Mouse (Mus musculus) layer of hippocampus, postnatal 14 days (tissue): ENCODE measurements around the gene Hspb9. TPM values are rescaled to one million over a fixed set of nuclear protein-coding genes. Genes with fewer than 3 reads are reported as not detected.

Experiments
- DNase-seq, 2 experiments: peaks; one replicate each; pipeline ENCODE4 v3.0.0; 2021 to 2022; ENCODE audit warnings: low spot score in 2 of 2, mixed read lengths in 1 of 2
- total RNA-seq, 2 experiments: library from RNA; stranded (reverse); gene quantifications; 2 replicates each; pipeline ENCODE4 v1.2.3; 2021

The Hspb9 gene
- total RNA-seq, 2 experiments from 2014 or later: not detected

GRCm38 (mm10) chr11:100758707-100759610, 45.3 kb downstream of the Hspb9 start:
- DNase-seq: no peak

DNA sequence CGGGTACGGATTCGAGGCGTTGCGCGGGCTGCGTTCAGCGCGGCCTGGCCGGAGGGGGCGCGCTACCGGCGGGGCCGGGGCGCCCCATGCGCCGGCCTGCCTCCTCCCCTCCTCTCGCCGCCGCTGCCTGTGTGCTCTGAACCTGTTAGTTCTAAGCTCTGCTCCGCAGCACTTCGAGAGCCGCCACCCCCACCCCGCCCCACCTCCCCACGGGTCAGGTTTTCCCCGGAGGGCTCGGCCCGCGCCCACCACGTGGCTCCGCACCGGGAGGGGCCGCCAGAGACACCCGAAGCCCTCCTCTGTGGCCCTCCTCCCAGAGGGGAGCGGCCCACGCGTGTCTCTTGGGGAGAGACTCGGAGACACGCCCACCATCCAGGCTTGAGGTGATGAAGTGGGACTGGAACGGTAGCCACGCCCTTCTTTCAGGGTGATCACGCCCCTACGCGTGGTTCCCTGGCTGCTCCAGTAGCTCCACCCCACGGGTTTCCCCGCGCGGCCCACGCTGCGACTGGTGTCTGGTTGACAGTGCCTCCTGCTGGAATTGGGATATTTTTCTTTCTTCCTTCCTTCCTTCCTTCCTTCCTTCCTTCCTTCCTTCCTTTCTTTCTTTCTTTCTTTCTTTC, 46.1 kb downstream of the Hspb9 start, which contains the start of gene Kcnh4:
Gene Kcnh4 (minus strand): TSS at position 332 of the 623 bp plus-strand sequence.
- peak in 1 of 2 experiments; percentile 87 for DNase-seq

GRCm38 (mm10) chr11:100761547-100762045, 47.9 kb downstream of the Hspb9 start:
- peak; percentile 85 to 94 for DNase-seq

DNA sequence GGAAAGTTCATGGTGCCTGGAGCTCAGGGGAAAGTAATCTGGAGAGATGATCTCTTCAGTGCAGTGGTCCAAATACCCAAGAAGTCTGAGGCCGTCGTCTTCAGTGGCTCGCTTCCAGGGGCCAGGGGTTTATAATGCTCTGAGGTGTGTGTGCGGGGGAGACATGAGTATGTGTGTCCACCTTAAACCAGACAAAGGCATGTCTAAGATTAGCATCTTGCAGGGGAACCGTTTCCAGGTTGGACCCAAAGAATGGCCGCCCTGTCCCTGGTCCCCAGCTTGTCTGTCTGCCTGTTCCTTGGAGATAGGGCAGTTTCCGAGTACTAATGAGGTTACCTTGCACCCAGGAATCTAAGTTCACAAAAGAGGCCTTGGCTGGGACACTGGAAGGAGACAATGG, 49.2 kb downstream of the Hspb9 start, which contains the start of gene Hcrt:
Gene Hcrt (minus strand): TSS at position 101 of the 400 bp plus-strand sequence.
- DNase-seq: no peak

Other genes with a start within 250 kb of the Hspb9 start
- gene Klhl11, start 241.1 kb upstream of the Hspb9 start, total RNA-seq: 10 to 100 TPM; 94.3 to 98.1 TPM
- 100 to 1,000 TPM; 110 to 119 TPM for gene Acly, start 185.8 kb upstream of the Hspb9 start, total RNA-seq
- 1 to 10 TPM in 1 of 2 experiments, under 1 TPM in 1; 0.60 to 1.5 TPM for gene Ttc25, start 168.2 kb upstream of the Hspb9 start, total RNA-seq
- gene Cnp, start 138.9 kb upstream of the Hspb9 start, total RNA-seq: 100 to 1,000 TPM; 355 to 359 TPM
- gene Nkiras2, start 94.6 kb upstream of the Hspb9 start, total RNA-seq: 10 to 100 TPM; 22.8 to 23.0 TPM
- gene Dnajc7, start 93.7 kb upstream of the Hspb9 start, total RNA-seq: 100 to 1,000 TPM; 237 to 253 TPM
- 1 to 10 TPM in 1 of 2 experiments, under 1 TPM in 1; 0.17 to 1.2 TPM for gene Zfp385c, start 21.4 kb upstream of the Hspb9 start, total RNA-seq
- 1 to 10 TPM in 1 of 2 experiments, under 1 TPM in 1; 0.93 to 1.4 TPM for gene Dhx58, start 9.6 kb upstream of the Hspb9 start, total RNA-seq
- 10 to 100 TPM; 54.5 to 59.7 TPM for gene Kat2a, start 1.4 kb upstream of the Hspb9 start, total RNA-seq
- gene Rab5c, start 24.4 kb downstream of the Hspb9 start, total RNA-seq: 100 to 1,000 TPM; 145 to 150 TPM
- 1 to 10 TPM; 1.0 to 1.3 TPM for gene Kcnh4, start 46.1 kb downstream of the Hspb9 start, total RNA-seq
- gene Hcrt, start 49.1 kb downstream of the Hspb9 start, total RNA-seq: not detected
- 1 to 10 TPM; 7.0 to 8.7 TPM for gene Ghdc, start 57.1 kb downstream of the Hspb9 start, total RNA-seq
- gene Stat5b, start 136.9 kb downstream of the Hspb9 start, total RNA-seq: 10 to 100 TPM; 12.5 to 16.2 TPM
- 1 to 10 TPM; 4.4 to 5.1 TPM for gene Stat5a, start 145.5 kb downstream of the Hspb9 start, total RNA-seq
- 10 to 100 TPM; 34.9 to 36.4 TPM for gene Stat3, start 225.7 kb downstream of the Hspb9 start, total RNA-seq